Mouse (Mus musculus) small intestine, adult 2 months (tissue): ENCODE results near the gene Galm. TPM values are rescaled to one million over a fixed set of nuclear protein-coding genes. Genes with fewer than 3 reads are reported as not detected.
"Not testable (repeated sequence)": the region's sequence is repeated elsewhere in the genome, so short reads cannot be mapped to it uniquely, and the experiment has no call there.

ENCODE experiments used
- H3K27ac ChIP-seq: fragments of 200-500 bp; 2 replicates; pipeline ENCODE4 v1.5.1; 2012; ENCODE audit warnings: low read depth, low read length, control low read depth, inconsistent platforms; ENCODE audit not compliant: insufficient read depth
- H3K27me3 ChIP-seq: fragments of 200-500 bp; 2 replicates; pipeline ENCODE4 v1.6.1; 2012; ENCODE audit warnings: mild to moderate bottlenecking, moderate library complexity, low read length, inconsistent platforms; ENCODE audit not compliant: control insufficient read depth, insufficient read depth
- H3K36me3 ChIP-seq: fragments of 200-500 bp; 2 replicates; pipeline ENCODE4 v1.6.1; 2012; ENCODE audit warnings: mild to moderate bottlenecking, low read length, control low read depth, inconsistent platforms; ENCODE audit not compliant: control insufficient read depth, insufficient read depth
- H3K4me1 ChIP-seq: fragments of 200-500 bp; 2 replicates; pipeline ENCODE4 v1.6.1; 2012; ENCODE audit warnings: low read length, inconsistent platforms, mixed read lengths; ENCODE audit not compliant: control insufficient read depth, insufficient read depth, insufficient read length
- H3K4me3 ChIP-seq: fragments of 200-500 bp; 2 replicates; pipeline ENCODE4 v1.5.1; 2012; ENCODE audit warnings: low read depth, mild to moderate bottlenecking, control low read depth, inconsistent platforms, low read length, moderate library complexity
- CTCF ChIP-seq: fragments of 200-500 bp; IDR thresholded peaks from 2 replicates; pipeline ENCODE4 v1.5.1; 2012; ENCODE audit warnings: low read depth, mild to moderate bottlenecking, control low read depth, inconsistent platforms, low read length, moderate library complexity, mixed read lengths; ENCODE audit not compliant: insufficient replicate concordance, insufficient read length; ENCODE audit errors: extremely low read depth
- POLR2A ChIP-seq: fragments of 200-500 bp; IDR thresholded peaks from 2 replicates; pipeline ENCODE4 v1.6.1; 2012; ENCODE audit warnings: low read depth, mild to moderate bottlenecking, control low read depth, inconsistent platforms, low read length, moderate library complexity
- WGBS: fragments of 180-500 bp; shearing (Covaris S2); methylation state at CpG from one replicate; pipeline ENCODE4 v1.1.7; 2018; 5-methylcytosine and 5-hydroxymethylcytosine counted together
- polyA plus RNA-seq: library from polyadenylated mRNA; depleted of rRNA; stranded (reverse); fragments of >200 nt; gene quantifications from 2 replicates; pipeline ENCODE4 v1.2.3, GENCODE M21; 2012

The Galm gene
- polyA plus RNA-seq, 1 experiment, result 67.4 TPM

DNA sequence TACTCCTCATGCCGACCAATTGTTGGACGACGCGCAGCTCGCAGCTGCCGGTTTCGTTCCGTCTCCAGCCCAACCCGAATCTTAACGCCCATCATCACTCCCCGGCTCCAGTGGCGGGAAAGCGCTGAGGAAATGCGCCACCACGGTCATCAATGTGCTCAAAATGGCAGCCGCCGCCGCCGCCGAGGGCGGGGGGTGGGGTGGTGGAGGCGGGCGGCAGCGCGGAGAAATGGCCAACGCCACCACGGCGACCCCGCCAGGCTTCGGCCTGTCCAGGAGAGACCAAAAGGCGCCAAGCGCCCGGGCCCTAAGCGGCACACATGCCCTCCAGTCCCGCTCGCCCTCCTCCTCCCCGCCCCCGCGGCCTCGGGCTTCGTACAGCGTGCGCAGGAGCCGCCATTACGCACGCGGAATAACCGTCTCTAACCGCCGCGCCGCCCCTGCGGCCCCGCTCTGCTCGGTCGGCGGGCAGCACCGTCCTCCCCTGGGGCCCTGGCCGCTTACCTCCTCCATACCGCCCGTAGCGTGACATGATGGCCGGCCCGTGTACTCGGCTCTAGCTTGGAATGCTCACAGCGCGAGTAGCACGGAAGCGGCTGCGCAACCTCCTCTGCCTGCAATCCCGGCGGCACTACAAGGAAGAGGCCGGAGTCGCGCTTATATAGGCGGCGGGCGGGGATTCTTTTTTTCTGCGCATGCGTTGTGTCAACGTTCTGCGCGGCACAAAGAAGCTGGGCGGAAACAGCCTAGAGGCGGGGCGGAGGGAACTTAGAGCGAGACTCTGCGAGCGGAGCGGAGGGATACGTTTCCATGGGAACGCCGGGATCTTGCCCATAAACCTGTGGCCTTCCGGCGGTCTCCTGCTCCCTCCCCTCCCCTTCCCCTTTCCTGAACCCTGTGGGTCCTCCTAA lies 79.7 kb downstream of the Galm start, which contains the start of the genes Srsf7 and Ttc39d:
Srsf7 (minus strand) TSS at position 637 of the 911 bp plus-strand sequence.
Ttc39d (plus strand) TSS at position 790 of the 911 bp plus-strand sequence.
- H3K27ac ChIP-seq, result peak within 1 kb of the TSS; percentile 86
- TF ChIP-seq POLR2A (peak; percentile 100), CTCF (no peak)
- peaks cover 24% of the 10 kb centered on the region for H3K36me3 ChIP-seq
- H3K27me3 ChIP-seq, result no peaks in the 10 kb centered on the region
- H3K4me3 ChIP-seq, result peak within 1 kb of the TSS; percentile 95
- H3K4me1 ChIP-seq, result no peaks in the 10 kb centered on the region
- under 1% methylated on average over 94 of the region's 95 CpGs for WGBS

- H3K27ac ChIP-seq, H3K4me3 ChIP-seq, H3K36me3 ChIP-seq, H3K4me1 ChIP-seq, H3K27me3 ChIP-seq: not testable (repeated sequence)
- WGBS, result 94% methylated on average over 4 of the region's 4 CpGs
These were observed 86.7 kb downstream of the Galm start for GRCm38 (mm10) chr17:80213998-80214397.

GRCm38 (mm10) chr17:80220131-80220530 lies 92.9 kb downstream of the Galm start:
- no peaks in the 10 kb centered on the region for H3K36me3 ChIP-seq
- H3K4me3 ChIP-seq, result no peak overlapping the region
- no peak for TF ChIP-seq CTCF
- TF ChIP-seq POLR2A, result no peak
- WGBS, result 72% methylated on average over 2 of the region's 2 CpGs
- H3K4me1 ChIP-seq, result peaks cover 3% of the 10 kb centered on the region
- no peaks in the 10 kb centered on the region for H3K27me3 ChIP-seq
- H3K27ac ChIP-seq, result no peak overlapping the region

DNA sequence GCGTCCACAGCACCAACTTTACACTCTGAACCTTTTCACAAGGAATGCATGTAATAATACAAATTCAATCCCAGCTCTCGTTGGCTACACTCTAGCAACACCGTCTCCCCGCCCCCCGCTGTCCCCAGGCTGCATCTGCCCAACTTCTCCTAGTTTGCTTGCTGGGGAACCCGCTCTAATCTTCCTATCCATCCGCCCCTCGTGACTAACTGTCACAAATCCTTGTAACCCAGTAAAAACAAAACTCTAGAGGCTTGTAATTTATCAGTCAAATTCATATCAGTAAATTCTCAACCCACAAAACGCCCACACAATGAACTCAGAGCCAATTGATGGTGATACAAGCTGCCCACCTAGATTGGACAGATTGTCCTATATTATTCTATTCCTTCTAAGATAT lies 93.9 kb downstream of the Galm start:
- TF ChIP-seq POLR2A, result no peak
- no peak for TF ChIP-seq CTCF
- Histone ChIP-seq H3K27me3 (no peaks in the 10 kb centered on the region), H3K4me1 (peaks cover 3% of the 10 kb centered on the region), H3K27ac (no peak overlapping the region), H3K36me3 (no peaks in the 10 kb centered on the region), H3K4me3 (no peak overlapping the region)
- 76% methylated on average over 9 of the region's 9 CpGs for WGBS

DNA sequence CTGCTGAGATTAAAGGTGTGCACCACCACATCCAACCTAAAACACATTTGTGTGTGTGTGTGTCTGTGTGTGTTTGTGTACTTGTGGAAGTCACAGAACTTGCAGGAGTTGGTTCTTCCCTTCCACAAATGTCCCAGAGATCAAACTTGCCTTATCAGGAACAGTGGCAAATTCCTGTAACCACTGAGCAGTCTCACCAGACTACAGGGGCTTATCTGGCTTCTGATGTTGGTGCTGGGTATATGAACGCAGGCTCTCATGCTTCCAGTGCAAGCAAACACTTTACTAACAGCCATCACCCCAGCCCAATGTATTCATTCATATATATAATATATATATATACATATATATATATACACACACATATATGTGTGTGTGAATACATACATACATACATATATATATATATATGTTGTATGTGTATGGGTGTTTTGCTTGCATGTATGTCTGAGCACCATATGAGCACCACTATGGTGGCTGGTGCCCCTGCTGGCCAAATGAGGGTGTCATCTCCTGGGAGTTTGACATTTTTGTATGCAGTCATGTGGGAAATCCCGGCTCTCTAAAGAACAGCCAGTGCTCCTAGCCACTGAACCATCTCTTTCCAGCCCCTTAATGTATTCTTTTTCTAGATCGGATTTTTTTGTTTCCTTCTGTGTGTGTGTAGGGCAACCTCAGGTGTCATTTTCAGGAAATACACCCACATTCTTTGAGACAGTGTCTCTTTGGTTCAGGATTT lies 94.8 kb downstream of the Galm start:
- WGBS, result 57% methylated on average over 3 of the region's 3 CpGs

GRCm38 (mm10) chr17:80223829-80224228 lies 96.6 kb downstream of the Galm start:
- Histone ChIP-seq H3K27ac (peak overlapping the region; percentile 80), H3K36me3 (peaks cover 2% of the 10 kb centered on the region), H3K4me1 (peaks cover 3% of the 10 kb centered on the region), H3K27me3 (no peaks in the 10 kb centered on the region), H3K4me3 (peak overlapping the region; percentile 94)
- WGBS, result 3% methylated on average over 9 of the region's 9 CpGs
- TF ChIP-seq POLR2A, result no peak
- TF ChIP-seq CTCF, result no peak

More for the DNA sequence above, 94.8 kb downstream of the Galm start:
- TF ChIP-seq POLR2A (no peak), CTCF (no peak)
- Histone ChIP-seq H3K36me3 (no peaks in the 10 kb centered on the region; the same call in none of the 2 replicates), H3K27me3 (no peaks in the 10 kb centered on the region), H3K4me1 (peaks cover 3% of the 10 kb centered on the region), H3K27ac (no peak overlapping the region), H3K4me3 (no peak overlapping the region)
